Mouse (Mus musculus) heart, postnatal 0 days (tissue): ENCODE results near the gene Efna5.

Experiments used
- CTCF ChIP-seq: IDR thresholded peaks from 2 replicates; pipeline ENCODE4 v1.5.1; 2016; ENCODE audit warnings: antibody characterized with exemption, control low read depth, low read depth
- EP300 ChIP-seq: IDR thresholded peaks from 2 replicates; pipeline ENCODE4 v1.6.1; 2016; ENCODE audit warnings: antibody characterized with exemption, low read depth

GRCm38 (mm10) chr17:62775401-62775800 is 105.7 kb downstream of the Efna5 start:
- TF ChIP-seq EP300: no peak
- TF ChIP-seq CTCF: no peak
